Mouse (Mus musculus) bone marrow, adult 2 months (tissue): ENCODE data around the gene H2-K1.

ENCODE experiments used
- CTCF ChIP-seq: fragments of 200-500 bp; IDR thresholded peaks from 2 replicates; pipeline ENCODE4 v1.5.1; 2011; ENCODE audit warnings: low read length, control low read depth; ENCODE audit not compliant: control insufficient read depth, insufficient read depth
- POLR2A ChIP-seq: fragments of 200-500 bp; IDR thresholded peaks from 2 replicates; pipeline ENCODE4 v1.6.1; 2011; ENCODE audit warnings: low read depth, mild to moderate bottlenecking, control low read depth, low read length, borderline replicate concordance; ENCODE audit not compliant: control insufficient read depth

DNA sequence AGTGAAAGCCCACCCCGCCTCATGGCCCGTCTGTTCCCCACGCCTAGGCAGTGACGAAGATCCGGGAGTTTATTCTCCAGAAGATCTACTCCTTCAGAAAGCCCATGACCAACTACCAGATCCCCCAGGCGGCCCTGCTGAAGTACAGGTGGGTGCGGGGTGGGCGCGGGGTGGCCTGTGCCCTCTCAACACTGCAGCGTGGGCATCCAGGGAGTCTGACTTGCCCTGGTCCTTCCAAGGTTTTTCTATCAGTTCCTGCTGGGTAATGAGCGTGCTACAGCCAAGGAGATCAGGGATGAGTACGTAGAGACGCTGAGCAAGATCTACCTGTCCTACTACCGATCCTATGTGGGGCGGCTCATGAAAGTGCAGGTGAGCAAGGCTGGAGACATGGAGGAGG lies 40.2 kb downstream of the H2-K1 start:
- no peak for TF ChIP-seq CTCF
- no peak for TF ChIP-seq POLR2A
